Mouse (Mus musculus): ENCODE data around the gene Txlna. TPM values are rescaled to one million over a fixed set of nuclear protein-coding genes. Genes with fewer than 3 reads are reported as not detected.

Txlna gene
- polyA plus RNA-seq (2014; fragmentation: Nextera tagmentation; extraction: Ambion mirVana) = 96.3 and 101 TPM in 2 replicates

- H3K4me2 ChIP-seq (replicated peaks; ENCODE audit: low read depth, low read length) = peak within 1 kb of the TSS; percentile 95
- no peaks in the 10 kb centered on the region for H3K27me3 ChIP-seq (ENCODE audit: control insufficient read depth, insufficient read depth, low read length)
- H3K4me3 ChIP-seq (ENCODE audit: low read depth, low read length) = peak within 1 kb of the TSS; percentile 65
- no peaks in the 10 kb centered on the region for H3K9me3 ChIP-seq (ENCODE audit: control insufficient read depth, low read length)
- H3K9ac ChIP-seq (ENCODE audit: low read depth, low read length) = peak within 1 kb of the TSS; percentile 86
- no peaks in the 10 kb centered on the region; the same call in 1 of the 2 replicates for H3K4me1 ChIP-seq (replicated peaks; ENCODE audit: control insufficient read depth, insufficient read depth, low read length)
- peaks cover 5% of the 10 kb centered on the region; the same call in 1 of the 2 replicates for H3K36me3 ChIP-seq (ENCODE audit: control insufficient read depth, insufficient read depth, low read length)
- DNase-seq (ENCODE audit: low spot score) = peak; percentile 97
- peak; percentile 98 for ATAC-seq (ENCODE audit: low FRiP score)
- under 1% methylated on average over 56 of the region's 60 CpGs for WGBS
- peak within 1 kb of the TSS; percentile 89 for H3K27ac ChIP-seq (ENCODE audit: low read depth, low read length)
Measured at GRCm38 (mm10) chr4:129640638-129641467, at the start of gene Txlna. TSS of gene Txlna (minus strand) at chr4:129641065.

- Histone ChIP-seq H3K9ac (ENCODE audit: low read depth, low read length) (no peak overlapping the region), H3K4me2 (replicated peaks; ENCODE audit: low read depth, low read length) (no peak overlapping the region), H3K9me3 (ENCODE audit: control insufficient read depth, low read length) (no peaks in the 10 kb centered on the region), H3K27me3 (ENCODE audit: control insufficient read depth, insufficient read depth, low read length) (no peaks in the 10 kb centered on the region), H3K4me1 (replicated peaks; ENCODE audit: control insufficient read depth, insufficient read depth, low read length) (no peaks in the 10 kb centered on the region), H3K36me3 (ENCODE audit: control insufficient read depth, insufficient read depth, low read length) (peaks cover 14% of the 10 kb centered on the region; the same call in 1 of the 2 replicates), H3K27ac (ENCODE audit: low read depth, low read length) (no peak overlapping the region), H3K4me3 (ENCODE audit: low read depth, low read length) (no peak overlapping the region)
- DNase-seq (ENCODE audit: low spot score) (no peak), ATAC-seq (ENCODE audit: low FRiP score) (no peak)
- 98% methylated on average over 6 of the region's 6 CpGs for WGBS
Measured at GRCm38 (mm10) chr4:129684531-129684930, 43.7 kb upstream of the Txlna start.

GRCm38 (mm10) chr4:129683901-129684493 is 43.1 kb upstream of the Txlna start:
- Histone ChIP-seq H3K27ac (ENCODE audit: low read depth, low read length) (no peak overlapping the region), H3K4me3 (ENCODE audit: low read depth, low read length) (no peak overlapping the region), H3K4me2 (replicated peaks; ENCODE audit: low read depth, low read length) (no peak overlapping the region), H3K4me1 (replicated peaks; ENCODE audit: control insufficient read depth, insufficient read depth, low read length) (no peaks in the 10 kb centered on the region), H3K9ac (ENCODE audit: low read depth, low read length) (no peak overlapping the region), H3K36me3 (ENCODE audit: control insufficient read depth, insufficient read depth, low read length) (peaks cover 14% of the 10 kb centered on the region; the same call in 1 of the 2 replicates), H3K9me3 (ENCODE audit: control insufficient read depth, low read length) (no peaks in the 10 kb centered on the region), H3K27me3 (ENCODE audit: control insufficient read depth, insufficient read depth, low read length) (no peaks in the 10 kb centered on the region)
- no peak for ATAC-seq (ENCODE audit: low FRiP score)
- 87% methylated on average over 11 of the region's 11 CpGs for WGBS
- no peak for DNase-seq (ENCODE audit: low spot score)

GRCm38 (mm10) chr4:129681837-129682236 is 41.0 kb upstream of the Txlna start:
- peaks cover 13% of the 10 kb centered on the region; the same call in 1 of the 2 replicates for H3K36me3 ChIP-seq (ENCODE audit: control insufficient read depth, insufficient read depth, low read length)
- H3K4me1 ChIP-seq (replicated peaks; ENCODE audit: control insufficient read depth, insufficient read depth, low read length) = no peaks in the 10 kb centered on the region
- no peak for ATAC-seq (ENCODE audit: low FRiP score)

GRCm38 (mm10) chr4:129672878-129673449 is 32.1 kb upstream of the Txlna start:
- peak overlapping the region; percentile 95 for H3K9ac ChIP-seq (ENCODE audit: low read depth, low read length)
- peak overlapping the region; percentile 98 for H3K4me3 ChIP-seq (ENCODE audit: low read depth, low read length)
- H3K36me3 ChIP-seq (ENCODE audit: control insufficient read depth, insufficient read depth, low read length) = 0 out of 2 replicates have a peak, but pooled peaks cover 4% of the 10 kb centered on the region
- H3K27ac ChIP-seq (ENCODE audit: low read depth, low read length) = peak overlapping the region; percentile 17; the same call in 1 of the 2 replicates
- H3K4me2 ChIP-seq (replicated peaks; ENCODE audit: low read depth, low read length) = peak overlapping the region; percentile 87
- no peaks in the 10 kb centered on the region for H3K4me1 ChIP-seq (replicated peaks; ENCODE audit: control insufficient read depth, insufficient read depth, low read length)
- DNase-seq (ENCODE audit: low spot score) (no peak), ATAC-seq (ENCODE audit: low FRiP score) (peak; percentile 15; the same call in 1 of the 2 replicates)
- 8% methylated on average over 10 of the region's 10 CpGs for WGBS
- no peaks in the 10 kb centered on the region for H3K9me3 ChIP-seq (ENCODE audit: control insufficient read depth, low read length)
- H3K27me3 ChIP-seq (ENCODE audit: control insufficient read depth, insufficient read depth, low read length) = no peaks in the 10 kb centered on the region

More at GRCm38 (mm10) chr4:129681837-129682236, 41.0 kb upstream of the Txlna start:
- Histone ChIP-seq H3K27ac (ENCODE audit: low read depth, low read length) (no peak overlapping the region), H3K9me3 (ENCODE audit: control insufficient read depth, low read length) (no peaks in the 10 kb centered on the region), H3K4me3 (ENCODE audit: low read depth, low read length) (no peak overlapping the region), H3K27me3 (ENCODE audit: control insufficient read depth, insufficient read depth, low read length) (no peaks in the 10 kb centered on the region), H3K4me2 (replicated peaks; ENCODE audit: low read depth, low read length) (no peak overlapping the region), H3K9ac (ENCODE audit: low read depth, low read length) (no peak overlapping the region)
- WGBS = 98% methylated on average over 11 of the region's 11 CpGs
- DNase-seq (ENCODE audit: low spot score) = no peak

GRCm38 (mm10) chr4:129672083-129672877 is 31.4 kb upstream of the Txlna start, which contains the start of gene Kpna6:
TSS of gene Kpna6 (minus strand) at chr4:129672767.
- Histone ChIP-seq H3K9ac (ENCODE audit: low read depth, low read length) (peak within 1 kb of the TSS; percentile 95), H3K36me3 (ENCODE audit: control insufficient read depth, insufficient read depth, low read length) (0 out of 2 replicates have a peak, but pooled peaks cover 4% of the 10 kb centered on the region), H3K4me2 (replicated peaks; ENCODE audit: low read depth, low read length) (peak within 1 kb of the TSS; percentile 87), H3K4me3 (ENCODE audit: low read depth, low read length) (peak within 1 kb of the TSS; percentile 98), H3K27ac (ENCODE audit: low read depth, low read length) (peak within 1 kb of the TSS; percentile 89), H3K27me3 (ENCODE audit: control insufficient read depth, insufficient read depth, low read length) (no peaks in the 10 kb centered on the region), H3K4me1 (replicated peaks; ENCODE audit: control insufficient read depth, insufficient read depth, low read length) (no peaks in the 10 kb centered on the region), H3K9me3 (ENCODE audit: control insufficient read depth, low read length) (no peaks in the 10 kb centered on the region)
- ATAC-seq (ENCODE audit: low FRiP score) = peak; percentile 93
- 0% methylated on average over 58 of the region's 65 CpGs for WGBS
- peak; percentile 93 for DNase-seq (ENCODE audit: low spot score)

- 7% methylated on average over 12 of the region's 12 CpGs for WGBS
- Histone ChIP-seq H3K27ac (ENCODE audit: low read depth, low read length) (peak overlapping the region; percentile 89; the same call in 1 of the 2 replicates), H3K4me3 (ENCODE audit: low read depth, low read length) (peak overlapping the region; percentile 98), H3K4me2 (replicated peaks; ENCODE audit: low read depth, low read length) (peak overlapping the region; percentile 87), H3K4me1 (replicated peaks; ENCODE audit: control insufficient read depth, insufficient read depth, low read length) (no peaks in the 10 kb centered on the region), H3K27me3 (ENCODE audit: control insufficient read depth, insufficient read depth, low read length) (no peaks in the 10 kb centered on the region), H3K9me3 (ENCODE audit: control insufficient read depth, low read length) (no peaks in the 10 kb centered on the region), H3K36me3 (ENCODE audit: control insufficient read depth, insufficient read depth, low read length) (0 out of 2 replicates have a peak, but pooled peaks cover 1% of the 10 kb centered on the region), H3K9ac (ENCODE audit: low read depth, low read length) (peak overlapping the region; percentile 95)
- peak; percentile 77 for DNase-seq (ENCODE audit: low spot score)
- no peak for ATAC-seq (ENCODE audit: low FRiP score)
Measured at GRCm38 (mm10) chr4:129671491-129672082, 30.7 kb upstream of the Txlna start.
